Mouse (Mus musculus) mesoderm, embryonic 11.5 days (tissue): ENCODE results near the gene Trappc3.
A peak's percentile ranks its signal among the peaks of the same experiment; 100 is the strongest.

Experiments used
- DNase-seq: peaks from one replicate; pipeline ENCODE4 v3.0.0-alpha.2; 2012; ENCODE audit warnings: low read depth, low spot score

Gene Trappc3

GRCm38 (mm10) chr4:126311566-126312200, 49.6 kb downstream of the Trappc3 start:
- DNase-seq, result no peak

- DNase-seq, result no peak
Observed at GRCm38 (mm10) chr4:126313202-126313601, 51.1 kb downstream of the Trappc3 start.

- DNase-seq, result peak; percentile 43
Observed at GRCm38 (mm10) chr4:126314393-126314792, 52.3 kb downstream of the Trappc3 start.

GRCm38 (mm10) chr4:126315931-126316330, 53.8 kb downstream of the Trappc3 start:
- DNase-seq, result no peak

- no peak for DNase-seq
Observed at GRCm38 (mm10) chr4:126316443-126317040, 54.4 kb downstream of the Trappc3 start.

- DNase-seq, result no peak
Observed at GRCm38 (mm10) chr4:126319806-126320205, 57.7 kb downstream of the Trappc3 start.

- peak; percentile 98 for DNase-seq
Observed at GRCm38 (mm10) chr4:126321111-126321853, 59.2 kb downstream of the Trappc3 start, which contains the start of gene Adprhl2. TSS of gene Adprhl2 (minus strand) at chr4:126321703.

- no peak for DNase-seq
Observed at GRCm38 (mm10) chr4:126321854-126322511, 59.9 kb downstream of the Trappc3 start.

- no peak for DNase-seq
Observed at GRCm38 (mm10) chr4:126322646-126323045, 60.5 kb downstream of the Trappc3 start.

GRCm38 (mm10) chr4:126324861-126325260, 62.7 kb downstream of the Trappc3 start:
- no peak for DNase-seq

- no peak for DNase-seq
Observed at GRCm38 (mm10) chr4:126325281-126325861, 63.2 kb downstream of the Trappc3 start, which contains the start of gene Tekt2. TSS of gene Tekt2 (minus strand) at chr4:126325688.
